Mouse (Mus musculus) left cerebral cortex, adult 2 months (tissue): Measurements from ENCODE around the gene Foxk1. TPM values are rescaled to one million over a fixed set of nuclear protein-coding genes. Genes with fewer than 3 reads are reported as not detected.

ENCODE experiments used
- DNase-seq, 2 experiments: peaks; one replicate each; pipeline ENCODE4 v3.0.0; 2021 to 2022; ENCODE audit warnings: low spot score in 2 of 2, mixed read lengths in 1 of 2; ENCODE audit errors: extremely low spot score in 1 of 2
- H3K27ac ChIP-seq: fragments of 200-600 bp; 2 replicates; pipeline ENCODE4 v1.8.1; 2022
- H3K4me3 ChIP-seq: fragments of 200-600 bp; 2 replicates; pipeline ENCODE4 v1.8.1; 2022
- CTCF ChIP-seq: fragments of 200-600 bp; IDR thresholded peaks from 2 replicates; pipeline ENCODE4 v1.8.1; 2022; ENCODE audit warnings: antibody characterized with exemption, mild to moderate bottlenecking, moderate library complexity
- intact Hi-C: fragments of 180-260 bp; cut with DNase I; formaldehyde crosslinking; loops from one replicate; pipeline ENCODE4 v1.15.1; 2025
- total RNA-seq, 2 experiments: library from RNA; stranded (reverse); gene quantifications; 2 replicates each; pipeline ENCODE4 v1.2.3; 2021

The Foxk1 gene
- total RNA-seq, 2 experiments from 2014 or later: 40.4 to 46.1 TPM

- intact Hi-C loops: loop anchor here (5.0 kb wide), 1 partner anchor 152 kb away; the partner anchor contains the start of gene Wipi2
- Histone ChIP-seq H3K27ac (0 out of 2 replicates have a peak overlapping the region, but pooled peaks have one; percentile 32), H3K4me3 (no peak overlapping the region)
- DNase-seq: no peak
- TF ChIP-seq CTCF: no peak
Measured at GRCm38 (mm10) chr5:142475669-142476068, 74.4 kb downstream of the Foxk1 start.

DNA sequence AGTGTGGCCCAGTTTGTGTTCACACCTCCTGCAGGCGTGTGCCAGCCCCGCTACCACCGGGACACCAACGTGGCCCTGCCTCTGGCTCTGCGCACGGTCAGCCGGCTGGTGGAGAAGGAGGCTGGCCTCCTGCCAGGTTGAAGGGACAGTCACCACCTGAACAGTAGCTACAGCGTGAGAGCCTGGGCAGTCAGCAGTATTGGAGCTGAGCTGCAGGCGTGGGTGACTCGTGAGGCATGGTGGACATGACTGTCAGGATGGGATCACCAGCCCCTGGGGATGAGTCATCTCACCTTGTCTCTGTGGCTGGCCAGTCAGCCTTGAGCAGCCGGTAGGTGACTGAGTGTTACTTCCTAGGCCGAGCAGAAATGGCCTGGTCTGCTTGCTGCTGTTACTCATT, 76.0 kb downstream of the Foxk1 start:
- no peak for DNase-seq
- no peak overlapping the region for H3K4me3 ChIP-seq
- H3K27ac ChIP-seq: no peak overlapping the region
- intact Hi-C loops: loop anchor here (5.0 kb wide), 1 partner anchor 150 kb away; the partner anchor contains the start of gene Wipi2
- no peak for TF ChIP-seq CTCF

DNA sequence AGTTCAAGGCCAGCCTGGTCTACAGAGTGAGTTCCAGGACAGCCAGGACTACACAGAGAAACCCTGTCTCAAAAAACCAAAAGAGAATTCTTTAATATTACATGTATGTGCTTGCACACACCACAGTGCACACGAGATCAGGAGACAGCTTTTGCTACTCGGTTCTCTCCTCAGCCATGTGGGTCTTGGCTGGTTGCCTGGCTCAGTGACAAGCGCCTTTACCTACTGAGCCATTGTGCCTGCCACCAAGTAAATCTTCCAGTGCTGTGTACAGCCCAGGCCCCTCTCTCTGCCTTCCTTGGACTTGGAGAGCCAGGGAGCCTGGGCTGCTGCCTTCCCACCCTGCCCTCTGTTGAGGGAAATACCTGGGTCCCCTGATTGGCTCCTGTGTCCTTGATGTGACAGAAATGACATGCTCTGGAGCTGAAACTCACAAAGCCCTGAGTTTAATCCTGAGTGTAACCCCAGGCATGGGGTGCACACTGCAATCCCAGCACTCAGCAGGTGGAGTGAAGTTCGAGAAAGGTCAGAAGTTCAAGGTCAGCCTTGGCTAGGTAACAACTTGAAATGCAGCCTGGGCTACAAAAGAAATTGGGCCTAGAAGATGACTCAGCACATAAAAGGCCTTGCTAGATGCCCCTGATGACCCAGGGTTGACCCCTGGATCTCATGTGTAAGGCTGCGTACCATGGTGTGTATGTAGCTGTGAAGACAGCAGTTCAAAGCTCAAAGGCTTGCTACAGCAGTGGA, 76.7 kb downstream of the Foxk1 start:
- intact Hi-C loops: loop anchor here (2.0 to 5.0 kb wide), 2 partner anchors 73 to 149 kb away; partner anchors contain the start of genes Radil and Wipi2

GRCm38 (mm10) chr5:142478829-142479435, 77.6 kb downstream of the Foxk1 start:
- Histone ChIP-seq H3K27ac (no peak overlapping the region), H3K4me3 (no peak overlapping the region)
- intact Hi-C loops: loop anchor here (2.0 to 5.0 kb wide), 2 partner anchors 72 to 148 kb away; partner anchors contain the start of genes Radil and Wipi2
- TF ChIP-seq CTCF: peak; percentile 94
- DNase-seq: peak; percentile 78 to 80

More for the DNA sequence above, 76.7 kb downstream of the Foxk1 start:
- no peak overlapping the region for H3K27ac ChIP-seq
- DNase-seq: no peak
- no peak for TF ChIP-seq CTCF
- no peak overlapping the region for H3K4me3 ChIP-seq

DNA sequence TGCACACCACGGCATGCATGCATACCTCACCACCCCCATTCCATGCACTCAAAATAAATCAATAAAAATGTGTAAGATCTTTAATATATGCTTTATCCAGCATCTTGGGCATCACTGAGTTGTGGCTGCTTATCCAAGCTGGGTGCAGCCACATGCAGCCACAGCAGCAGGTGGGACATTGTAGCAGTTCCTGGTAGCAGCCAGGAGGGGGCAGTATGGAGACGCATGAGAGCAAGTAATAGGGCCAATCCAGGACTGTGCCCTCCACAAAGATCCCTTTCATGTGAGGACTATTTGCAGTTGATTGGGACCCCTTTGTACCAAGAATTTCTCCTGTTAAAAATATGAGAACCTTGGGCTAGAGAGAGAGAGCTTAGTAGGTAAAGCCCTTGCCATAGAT, 81.2 kb downstream of the Foxk1 start:
- DNase-seq: no peak
- TF ChIP-seq CTCF: peak; percentile 62
- H3K27ac ChIP-seq: no peak overlapping the region
- intact Hi-C loops: no loop called here
- H3K4me3 ChIP-seq: no peak overlapping the region

DNA sequence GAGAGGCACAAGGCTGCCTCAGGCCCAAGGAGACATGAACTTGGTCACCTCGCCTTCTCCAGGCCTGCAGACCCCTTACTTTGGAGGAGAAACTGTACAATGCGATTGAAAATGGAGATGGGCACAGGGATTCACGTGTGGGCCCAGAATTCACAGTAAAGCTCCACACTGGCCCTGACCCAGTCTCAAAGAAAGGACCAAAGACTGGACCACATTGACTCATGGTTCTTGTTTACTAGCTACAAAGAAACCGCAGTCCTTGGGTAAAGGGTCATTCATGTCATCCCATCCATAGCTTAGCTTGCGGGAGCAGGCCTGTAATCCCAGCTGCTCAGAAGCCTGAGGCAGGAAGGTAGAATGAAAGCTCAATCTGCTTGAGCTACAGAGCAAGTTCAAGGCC, 82.3 kb downstream of the Foxk1 start:
- intact Hi-C loops: no loop called here
- H3K27ac ChIP-seq: no peak overlapping the region
- no peak for DNase-seq
- no peak for TF ChIP-seq CTCF
- no peak overlapping the region for H3K4me3 ChIP-seq

DNA sequence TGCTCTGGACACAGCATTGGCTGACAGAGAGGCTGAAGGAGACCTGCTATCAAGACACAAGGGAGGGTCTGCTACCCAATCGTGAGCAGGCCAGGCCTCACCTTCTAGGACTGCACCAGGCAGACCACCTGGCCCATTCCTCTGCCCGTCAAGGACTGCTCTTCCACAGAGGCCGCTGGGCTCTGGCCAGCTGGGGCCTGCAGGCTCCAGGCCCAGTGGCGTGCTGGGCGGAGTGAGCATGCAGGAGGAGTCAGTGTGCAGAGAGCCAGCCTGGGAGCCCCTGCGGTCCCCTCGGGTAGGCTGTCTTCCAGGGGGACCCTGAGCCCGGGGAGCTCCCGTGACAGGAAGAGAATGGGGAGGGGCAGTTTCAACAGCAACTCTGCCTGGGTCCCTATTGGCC, 85.4 kb downstream of the Foxk1 start:
- Histone ChIP-seq H3K4me3 (no peak overlapping the region), H3K27ac (no peak overlapping the region)
- intact Hi-C loops: no loop called here
- DNase-seq: no peak
- TF ChIP-seq CTCF: no peak

- Histone ChIP-seq H3K27ac (no peak overlapping the region), H3K4me3 (no peak overlapping the region)
- no peak for DNase-seq
- no peak for TF ChIP-seq CTCF
- intact Hi-C loops: no loop called here
Measured at GRCm38 (mm10) chr5:142489955-142490707, 88.8 kb downstream of the Foxk1 start.

- no peak for TF ChIP-seq CTCF
- Histone ChIP-seq H3K27ac (no peak overlapping the region), H3K4me3 (no peak overlapping the region)
- no peak for DNase-seq
- intact Hi-C loops: no loop called here
Measured at GRCm38 (mm10) chr5:142493307-142493706, 92.0 kb downstream of the Foxk1 start.

GRCm38 (mm10) chr5:142495321-142496096, 94.2 kb downstream of the Foxk1 start:
- intact Hi-C loops: no loop called here
- no peak for DNase-seq
- TF ChIP-seq CTCF: no peak
- H3K4me3 ChIP-seq: no peak overlapping the region
- H3K27ac ChIP-seq: no peak overlapping the region

GRCm38 (mm10) chr5:142498964-142499363, 97.7 kb downstream of the Foxk1 start:
- no peak overlapping the region for H3K4me3 ChIP-seq
- DNase-seq: no peak
- intact Hi-C loops: loop anchor here (1.0 kb wide), 1 partner anchor 52 kb away; the partner anchor contains the start of gene Radil
- no peak overlapping the region for H3K27ac ChIP-seq
- peak; percentile 72 for TF ChIP-seq CTCF
